Mouse (Mus musculus) myocyte (in vitro differentiated cells): ENCODE data around the gene Dpep3. TPM values are rescaled to one million over a fixed set of nuclear protein-coding genes. Genes with fewer than 3 reads are reported as not detected.
"Not testable (repeated sequence)": the region's sequence is repeated elsewhere in the genome, so short reads cannot be mapped to it uniquely, and the experiment has no call there.

Experiments used
- H3K27me3 ChIP-seq: one replicate; pipeline ENCODE4 v1.6.1; 2011; ENCODE audit not compliant: control insufficient read depth, insufficient read depth, insufficient read length
- H3K36me3 ChIP-seq: one replicate; pipeline ENCODE4 v1.6.1; 2011; ENCODE audit not compliant: control insufficient read depth, insufficient read depth
- H3K4me2 ChIP-seq: one replicate; pipeline ENCODE4 v1.6.1; 2011; ENCODE audit warnings: low read depth, control low read depth
- H3K4me3 ChIP-seq: one replicate; pipeline ENCODE4 v1.5.1; 2011; ENCODE audit warnings: mild to moderate bottlenecking, control low read depth, moderate library complexity
- H3K79me2 ChIP-seq: one replicate; pipeline ENCODE4 v1.6.1; 2011; ENCODE audit not compliant: control insufficient read depth, insufficient read depth
- H3ac ChIP-seq: one replicate; pipeline ENCODE4 v1.6.1; 2011; ENCODE audit not compliant: control insufficient read depth, insufficient read length
- CEBPB ChIP-seq: IDR thresholded peaks from 2 replicates; pipeline ENCODE4 v1.6.1; 2011; ENCODE audit warnings: mild to moderate bottlenecking, moderate library complexity; ENCODE audit not compliant: poor library complexity, insufficient read depth, severe bottlenecking
- E2F4 ChIP-seq: IDR thresholded peaks from one replicate; pipeline ENCODE4 v1.6.1; 2011; ENCODE audit warnings: mild to moderate bottlenecking, control low read depth, moderate library complexity; ENCODE audit not compliant: insufficient read depth
- MAX ChIP-seq: IDR thresholded peaks from one replicate; pipeline ENCODE4 v1.6.1; 2011; ENCODE audit warnings: low read depth, mild to moderate bottlenecking, control low read depth
- MYOD1 ChIP-seq, 3 experiments: IDR thresholded peaks; one replicate each; pipeline ENCODE4 v1.6.1; 2011; ENCODE audit warnings: control low read depth in 2 of 3, low read depth in 2 of 3, mild to moderate bottlenecking in 2 of 3, moderate library complexity in 1 of 3; ENCODE audit not compliant: insufficient read length in 2 of 3, control insufficient read depth in 1 of 3
- MYOG ChIP-seq, 3 experiments: IDR thresholded peaks; one replicate each; pipeline ENCODE4 v1.6.1; 2011; ENCODE audit warnings: control low read depth in 2 of 3, low read depth in 2 of 3, mild to moderate bottlenecking in 2 of 3; ENCODE audit not compliant: insufficient read length in 2 of 3, control insufficient read depth in 1 of 3, insufficient read depth in 1 of 3
- POLR2A ChIP-seq: IDR thresholded peaks from one replicate; pipeline ENCODE4 v1.6.1; 2011; ENCODE audit warnings: low read depth, mild to moderate bottlenecking, control low read depth, moderate library complexity; ENCODE audit not compliant: insufficient read length
- POLR2AphosphoS2 ChIP-seq: IDR thresholded peaks from one replicate; pipeline ENCODE4 v1.6.1; 2011; ENCODE audit warnings: low read depth, control low read depth; ENCODE audit not compliant: insufficient read length
- REST ChIP-seq: IDR thresholded peaks from one replicate; pipeline ENCODE4 v1.6.1; 2011; ENCODE audit warnings: mild to moderate bottlenecking, control low read depth, moderate library complexity; ENCODE audit not compliant: insufficient read depth, insufficient read length
- SRF ChIP-seq: IDR thresholded peaks from one replicate; pipeline ENCODE4 v1.6.1; 2011; ENCODE audit warnings: low read depth; ENCODE audit not compliant: control insufficient read depth, insufficient read length
- TCF12 ChIP-seq: IDR thresholded peaks from one replicate; pipeline ENCODE4 v1.6.1; 2011; ENCODE audit warnings: mild to moderate bottlenecking, control low read depth; ENCODE audit not compliant: poor library complexity, insufficient read depth, severe bottlenecking
- TCF3 ChIP-seq: IDR thresholded peaks from one replicate; pipeline ENCODE4 v1.6.1; 2011; ENCODE audit warnings: low read depth, control low read depth; ENCODE audit not compliant: insufficient read length
- USF1 ChIP-seq: IDR thresholded peaks from one replicate; pipeline ENCODE4 v1.6.1; 2011; ENCODE audit warnings: low read depth, mild to moderate bottlenecking, control low read depth, moderate library complexity
- polyA plus RNA-seq: library from polyadenylated mRNA; unstranded; fragments of >200 nt; fragmentation: generic; extraction: Trizol; gene quantifications from one replicate; pipeline ENCODE4 v1.2.1, GENCODE M21; 2012; ENCODE audit warnings: missing spikeins

Dpep3 gene
- polyA plus RNA-seq, 1 experiment: not detected

DNA sequence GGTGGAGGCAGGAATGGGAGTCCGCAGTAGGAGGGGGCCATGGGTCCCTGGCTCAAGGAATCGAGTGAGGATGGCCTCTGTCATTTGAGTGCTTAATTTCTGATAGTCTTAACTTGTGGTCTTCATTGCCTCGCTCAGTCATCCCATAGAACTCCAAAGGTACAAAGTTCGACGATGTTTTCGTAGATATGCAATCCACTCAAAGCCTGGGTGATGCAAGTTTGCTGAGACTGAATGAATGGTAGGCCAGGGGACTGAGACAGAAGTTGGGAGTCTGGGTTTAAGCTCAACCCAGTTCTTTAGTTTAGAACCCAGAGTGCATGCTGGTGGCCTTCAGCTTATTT is 32.4 kb upstream of the Dpep3 start, which contains the start of gene Ddx28:
Gene Ddx28 (minus strand): TSS at position 240 of the 344 bp plus-strand sequence.
- Histone ChIP-seq H3K4me2 (peak within 1 kb of the TSS; percentile 93), H3K36me3 (peaks cover 6% of the 10 kb centered on the region), H3K4me3 (peak within 1 kb of the TSS; percentile 96), H3ac (peak within 1 kb of the TSS; percentile 96), H3K27me3 (no peaks in the 10 kb centered on the region), H3K79me2 (peaks cover 11% of the 10 kb centered on the region)
- TF ChIP-seq REST (no peak), CEBPB (peak; percentile 31; the same call in 1 of the 2 replicates)

DNA sequence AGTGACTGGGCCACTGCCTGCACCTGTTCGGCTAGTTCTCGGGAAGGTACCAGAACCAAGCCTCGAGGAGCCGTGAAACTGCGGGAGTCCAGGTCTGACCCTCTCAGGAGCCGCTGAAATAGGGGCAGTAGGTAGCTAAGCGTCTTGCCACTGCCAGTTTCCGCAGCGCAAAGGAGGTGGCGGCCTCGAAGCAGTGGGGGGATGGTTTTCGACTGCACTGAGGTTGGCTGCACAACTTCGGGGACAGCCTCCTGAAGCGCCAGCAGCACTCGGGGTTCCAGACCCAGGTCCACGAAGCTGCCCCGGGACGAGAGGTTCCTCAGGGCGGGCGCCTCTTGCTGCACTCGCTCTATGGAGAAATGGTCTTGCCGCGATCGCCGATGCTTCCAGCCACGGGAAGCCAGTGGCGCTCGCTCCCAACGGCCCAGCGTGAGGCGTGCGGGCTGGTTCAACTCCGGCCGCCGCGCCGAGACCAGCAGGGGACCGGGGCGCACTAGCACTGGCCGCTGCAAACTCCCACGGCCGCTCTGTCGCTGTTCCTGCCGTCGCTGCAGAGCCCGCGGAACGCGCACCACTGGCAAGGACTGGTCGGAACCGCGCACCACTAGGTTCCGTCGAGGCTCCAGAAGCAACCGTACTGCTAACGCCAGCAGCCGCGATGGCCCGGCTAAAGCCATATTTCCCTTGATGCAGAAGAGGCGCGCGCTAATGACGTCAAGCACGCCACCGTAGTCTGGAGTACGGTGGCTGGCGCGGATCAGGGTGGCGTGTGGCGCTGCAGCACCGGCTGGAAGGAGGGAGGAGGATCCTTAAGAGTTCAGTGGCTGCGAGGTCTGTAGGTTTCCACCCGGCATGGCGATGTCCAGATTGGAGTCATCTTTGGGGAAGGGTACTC is 31.8 kb upstream of the Dpep3 start:
- peak overlapping the region; percentile 93 for H3K4me2 ChIP-seq
- no peaks in the 10 kb centered on the region for H3K27me3 ChIP-seq
- TF ChIP-seq CEBPB (no peak), MYOD1 (IDR thresholded peaks at IDR 0.05; ENCODE audit: control insufficient read depth in 1 of 3, insufficient read length in 2 of 3, low read depth in 2 of 3) (peak in 1 of 3 experiments; percentile 53), MYOG (IDR thresholded peaks at IDR 0.05; ENCODE audit: control insufficient read depth in 1 of 3, insufficient read depth in 1 of 3, insufficient read length in 2 of 3, low read depth in 2 of 3) (peak in 1 of 3 experiments; percentile 53), SRF (peak; percentile 84), POLR2AphosphoS2 (peak; percentile 90), TCF3 (no peak), E2F4 (no peak), POLR2A (peak; percentile 86), MAX (no peak), USF1 (no peak), TCF12 (no peak), REST (no peak)
- H3K79me2 ChIP-seq: peaks cover 11% of the 10 kb centered on the region
- H3K4me3 ChIP-seq: peak overlapping the region; percentile 96
- peaks cover 3% of the 10 kb centered on the region for H3K36me3 ChIP-seq
- peak overlapping the region; percentile 96 for H3ac ChIP-seq

DNA sequence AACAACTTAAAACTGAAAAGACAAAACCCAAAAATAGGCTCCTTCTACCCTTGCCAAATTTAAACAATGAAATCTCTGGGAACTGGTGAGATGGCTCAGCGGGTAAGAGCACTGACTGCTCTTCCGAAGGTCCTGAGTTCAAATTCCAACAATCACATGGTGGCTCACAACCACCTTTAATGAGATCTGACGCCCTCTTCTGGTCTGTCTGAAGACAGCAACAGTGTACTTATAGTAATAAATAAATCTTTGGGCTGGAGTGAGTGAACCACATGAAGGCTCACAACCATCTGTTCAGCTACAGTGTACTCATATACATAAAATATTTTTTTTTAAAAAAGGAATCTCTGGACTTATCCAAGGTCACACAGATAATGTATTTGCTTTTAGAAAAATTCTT is 28.7 kb upstream of the Dpep3 start:
- H3K79me2 ChIP-seq: peaks cover 11% of the 10 kb centered on the region
- H3K4me2 ChIP-seq, H3K36me3 ChIP-seq, H3K4me3 ChIP-seq, H3ac ChIP-seq, H3K27me3 ChIP-seq: not testable (repeated sequence)

DNA sequence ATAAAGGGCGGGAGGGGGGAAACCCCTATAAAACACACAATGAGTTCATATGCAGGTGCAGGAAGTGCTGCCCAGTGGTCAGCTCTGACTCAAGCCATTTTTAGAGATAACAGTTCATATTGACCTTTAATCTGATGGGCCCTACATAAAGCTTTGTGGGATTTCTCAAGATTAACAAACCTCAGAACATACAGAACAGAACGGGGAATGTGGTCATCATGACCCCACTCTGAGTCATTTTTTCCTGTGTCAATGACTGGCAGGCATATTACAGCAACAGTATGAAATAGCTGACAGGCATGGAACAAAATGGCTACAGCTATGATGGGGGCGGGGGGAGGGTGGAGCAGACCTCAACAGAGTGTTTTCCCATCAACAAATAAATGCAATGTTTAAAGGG is 27.9 kb upstream of the Dpep3 start:
- Histone ChIP-seq H3ac (no peak overlapping the region), H3K36me3 (no peaks in the 10 kb centered on the region), H3K27me3 (no peaks in the 10 kb centered on the region), H3K79me2 (peaks cover 11% of the 10 kb centered on the region), H3K4me2 (no peak overlapping the region), H3K4me3 (no peak overlapping the region)
- peak; percentile 66 for TF ChIP-seq CEBPB
- no peak for TF ChIP-seq USF1

DNA sequence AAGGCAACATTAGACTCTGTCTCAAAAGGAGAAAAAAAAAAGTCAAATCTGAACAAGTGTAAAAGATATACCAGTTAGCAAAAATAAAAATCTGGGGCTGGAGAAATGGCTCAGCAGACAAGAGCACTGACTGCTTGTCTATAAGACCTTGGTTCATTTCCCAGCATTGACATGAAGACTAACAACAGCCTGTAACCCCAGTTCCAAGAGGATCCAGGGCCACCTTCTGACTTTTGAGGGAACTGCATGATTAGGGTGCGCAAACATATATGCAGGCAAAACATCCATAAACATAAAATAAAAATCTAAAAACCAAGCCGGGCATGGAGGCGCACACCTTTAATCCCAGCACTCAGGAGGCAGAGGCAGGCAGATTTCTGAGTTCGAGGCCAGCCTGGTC is 27.2 kb upstream of the Dpep3 start:
- no peaks in the 10 kb centered on the region for H3K27me3 ChIP-seq
- H3K4me3 ChIP-seq: no peak overlapping the region

DNA sequence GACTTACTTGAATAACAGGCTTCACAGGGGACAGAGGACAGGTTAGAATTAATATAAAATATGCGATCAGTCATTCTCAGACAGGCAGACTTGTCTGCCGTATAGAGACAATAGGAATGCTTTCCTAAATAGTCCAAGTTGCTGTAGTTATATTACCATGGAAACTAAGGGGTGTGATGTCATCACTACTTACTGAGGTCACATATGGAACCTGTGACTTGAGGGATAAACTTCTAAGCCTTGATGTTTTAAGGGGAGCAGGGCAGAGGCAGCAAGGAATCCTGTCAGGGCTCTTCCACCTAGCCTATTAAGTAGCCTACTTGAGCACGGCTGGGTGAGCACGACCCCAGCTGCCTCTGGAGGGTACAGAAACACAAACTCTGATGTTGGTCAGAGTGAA is 26.6 kb upstream of the Dpep3 start, which contains the start of gene Dpep2nb:
Gene Dpep2nb (minus strand): TSS at position 101 of the 400 bp plus-strand sequence.
- Histone ChIP-seq H3ac (no peak within 1 kb of the TSS), H3K4me2 (no peak within 1 kb of the TSS), H3K79me2 (peaks cover 11% of the 10 kb centered on the region), H3K4me3 (no peak within 1 kb of the TSS), H3K36me3 (no peaks in the 10 kb centered on the region), H3K27me3 (no peaks in the 10 kb centered on the region)
- TF ChIP-seq POLR2AphosphoS2 (no peak), TCF12 (no peak), CEBPB (no peak), SRF (no peak), POLR2A (no peak), MYOD1 (IDR thresholded peaks at IDR 0.05; ENCODE audit: control insufficient read depth in 1 of 3, insufficient read length in 2 of 3, low read depth in 2 of 3) (no peak), E2F4 (no peak), REST (no peak), TCF3 (no peak), MAX (no peak), USF1 (no peak), MYOG (IDR thresholded peaks at IDR 0.05; ENCODE audit: control insufficient read depth in 1 of 3, insufficient read depth in 1 of 3, insufficient read length in 2 of 3, low read depth in 2 of 3) (no peak)

More for the DNA sequence above, 27.2 kb upstream of the Dpep3 start:
- Histone ChIP-seq H3ac (no peak overlapping the region), H3K36me3 (no peaks in the 10 kb centered on the region), H3K4me2 (no peak overlapping the region), H3K79me2 (peaks cover 11% of the 10 kb centered on the region)
- TF ChIP-seq TCF12 (no peak), MAX (no peak), REST (no peak), E2F4 (no peak), MYOD1 (IDR thresholded peaks at IDR 0.05; ENCODE audit: control insufficient read depth in 1 of 3, insufficient read length in 2 of 3, low read depth in 2 of 3) (no peak)
